Mouse (Mus musculus) splenic B cell, adult 2 months (primary cell): ENCODE data around the gene Rhbdd1.

ENCODE experiments used
- DNase-seq: peaks from one replicate; pipeline ENCODE4 v3.0.0-alpha.2; 2011; ENCODE audit warnings: low read depth, low spot score
- H3K27me3 ChIP-seq: 2 replicates; pipeline ENCODE4 v1.6.1; 2012; ENCODE audit warnings: mild to moderate bottlenecking, low read length, moderate library complexity, mixed read lengths; ENCODE audit not compliant: control insufficient read depth, poor library complexity, insufficient read depth, severe bottlenecking
- H3K36me3 ChIP-seq: 2 replicates; pipeline ENCODE4 v1.6.1; 2012; ENCODE audit warnings: mild to moderate bottlenecking, low read length, moderate library complexity, mixed read lengths; ENCODE audit not compliant: control insufficient read depth, poor library complexity, insufficient read depth, severe bottlenecking

The Rhbdd1 gene

GRCm38 (mm10) chr1:82321441-82321840 is 5.2 kb downstream of the Rhbdd1 start:
- DNase-seq, result no peak
- H3K27me3 ChIP-seq, result no peaks in the 10 kb centered on the region

GRCm38 (mm10) chr1:82324131-82324785 is 8.0 kb downstream of the Rhbdd1 start:
- no peaks in the 10 kb centered on the region for H3K27me3 ChIP-seq
- H3K36me3 ChIP-seq, result no peaks in the 10 kb centered on the region
- DNase-seq, result no peak

More at GRCm38 (mm10) chr1:82321441-82321840, 5.2 kb downstream of the Rhbdd1 start:
- no peaks in the 10 kb centered on the region for H3K36me3 ChIP-seq

GRCm38 (mm10) chr1:82326120-82326519 is 9.9 kb downstream of the Rhbdd1 start:
- DNase-seq, result no peak
- H3K36me3 ChIP-seq, result no peaks in the 10 kb centered on the region
- no peaks in the 10 kb centered on the region for H3K27me3 ChIP-seq

GRCm38 (mm10) chr1:82328033-82328775 is 12.0 kb downstream of the Rhbdd1 start:
- DNase-seq, result no peak
- Histone ChIP-seq H3K36me3 (no peaks in the 10 kb centered on the region), H3K27me3 (no peaks in the 10 kb centered on the region)

GRCm38 (mm10) chr1:82329237-82329953 is 13.1 kb downstream of the Rhbdd1 start:
- Histone ChIP-seq H3K27me3 (no peaks in the 10 kb centered on the region), H3K36me3 (no peaks in the 10 kb centered on the region)
- DNase-seq, result no peak

- H3K36me3 ChIP-seq, result no peaks in the 10 kb centered on the region
- no peak for DNase-seq
- H3K27me3 ChIP-seq, result no peaks in the 10 kb centered on the region
Measured at GRCm38 (mm10) chr1:82329954-82330247, 13.6 kb downstream of the Rhbdd1 start.

- no peak for DNase-seq
- Histone ChIP-seq H3K27me3 (no peaks in the 10 kb centered on the region), H3K36me3 (no peaks in the 10 kb centered on the region)
Measured at GRCm38 (mm10) chr1:82334506-82334905, 18.3 kb downstream of the Rhbdd1 start.

- no peak for DNase-seq
- H3K27me3 ChIP-seq, result no peaks in the 10 kb centered on the region
- 0 out of 2 replicates have a peak, but pooled peaks cover 2% of the 10 kb centered on the region for H3K36me3 ChIP-seq
Measured at GRCm38 (mm10) chr1:82353089-82353488, 36.8 kb downstream of the Rhbdd1 start.

GRCm38 (mm10) chr1:82353755-82354154 is 37.5 kb downstream of the Rhbdd1 start:
- Histone ChIP-seq H3K27me3 (no peaks in the 10 kb centered on the region), H3K36me3 (0 out of 2 replicates have a peak, but pooled peaks cover 2% of the 10 kb centered on the region)
- no peak for DNase-seq

- Histone ChIP-seq H3K36me3 (0 out of 2 replicates have a peak, but pooled peaks cover 2% of the 10 kb centered on the region), H3K27me3 (no peaks in the 10 kb centered on the region)
- no peak for DNase-seq
Measured at GRCm38 (mm10) chr1:82358871-82359647, 42.8 kb downstream of the Rhbdd1 start.

- DNase-seq, result no peak
- 0 out of 2 replicates have a peak, but pooled peaks cover 2% of the 10 kb centered on the region for H3K36me3 ChIP-seq
Measured at GRCm38 (mm10) chr1:82359648-82360026, 43.4 kb downstream of the Rhbdd1 start.

GRCm38 (mm10) chr1:82361240-82361639 is 45.0 kb downstream of the Rhbdd1 start:
- H3K36me3 ChIP-seq, result 0 out of 2 replicates have a peak, but pooled peaks cover under 1% of the 10 kb centered on the region
- no peak for DNase-seq
- no peaks in the 10 kb centered on the region for H3K27me3 ChIP-seq

More at GRCm38 (mm10) chr1:82359648-82360026, 43.4 kb downstream of the Rhbdd1 start:
- H3K27me3 ChIP-seq, result no peaks in the 10 kb centered on the region

- DNase-seq, result no peak
- Histone ChIP-seq H3K36me3 (no peaks in the 10 kb centered on the region), H3K27me3 (no peaks in the 10 kb centered on the region)
Measured at GRCm38 (mm10) chr1:82362165-82362564, 45.9 kb downstream of the Rhbdd1 start.

GRCm38 (mm10) chr1:82364047-82364446 is 47.8 kb downstream of the Rhbdd1 start:
- 0 out of 2 replicates have a peak, but pooled peaks cover 2% of the 10 kb centered on the region for H3K36me3 ChIP-seq
- DNase-seq, result no peak
- no peaks in the 10 kb centered on the region for H3K27me3 ChIP-seq
